Mouse (Mus musculus) liver (tissue): Measurements from ENCODE around the gene Vsx2.
A peak's percentile ranks its signal among the peaks of the same experiment; 100 is the strongest.

ENCODE experiments used
- DNase-seq: peaks from one replicate; pipeline ENCODE4 v3.0.0-alpha.2; 2020; ENCODE audit warnings: mixed read lengths

Gene Vsx2

DNA sequence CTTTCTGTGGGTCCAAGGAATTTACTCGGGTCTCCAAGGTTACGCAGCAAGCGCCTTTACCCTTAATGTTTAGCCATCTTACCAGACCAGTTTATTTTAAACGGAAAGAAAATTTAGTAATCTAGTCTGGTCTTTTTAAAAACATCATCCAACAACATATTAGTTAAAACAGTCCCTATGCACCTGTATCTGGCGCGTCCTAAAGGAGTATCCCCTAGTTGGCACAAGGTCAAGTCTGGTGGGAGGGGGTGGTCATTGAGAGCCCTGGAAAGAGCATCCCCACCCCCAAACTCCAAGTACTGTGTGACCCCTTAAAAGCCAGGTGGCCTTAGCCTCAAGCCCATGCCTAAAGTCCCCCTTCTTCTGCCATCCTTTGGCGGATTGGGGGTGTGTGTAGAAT is 3.5 kb downstream of the Vsx2 start:
- DNase-seq = no peak

DNA sequence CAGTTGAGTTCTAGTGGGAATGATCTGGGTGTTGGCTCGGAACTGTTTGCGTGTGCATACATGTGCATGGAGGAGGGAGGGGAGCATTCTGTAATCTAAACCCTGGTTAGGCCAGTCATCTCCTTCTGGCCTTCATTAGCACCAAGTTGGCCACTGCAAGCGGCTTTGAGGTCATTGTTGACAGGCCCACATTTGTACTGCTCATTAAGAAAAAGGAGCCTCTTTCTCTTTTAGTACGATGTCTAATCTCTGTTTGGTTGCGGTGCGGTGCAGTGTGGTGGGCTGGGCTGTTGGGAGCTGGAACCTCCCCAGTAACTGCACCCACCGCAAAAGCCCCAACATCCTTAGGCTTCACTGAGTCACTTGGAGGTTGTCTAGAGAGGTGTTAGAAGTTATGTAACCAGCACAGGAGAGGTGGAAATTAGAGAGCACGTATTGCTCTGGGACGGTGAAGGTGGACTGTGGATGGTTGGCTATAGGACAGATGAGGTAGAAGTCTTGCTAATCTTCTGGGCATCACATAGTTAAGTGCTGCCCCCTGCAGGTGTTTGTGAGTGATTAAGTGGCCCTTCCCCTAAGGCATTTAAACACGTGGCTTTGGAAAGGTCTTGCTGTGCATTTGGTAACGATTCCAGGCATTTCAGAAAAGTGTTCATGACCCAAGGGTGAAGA is 8.3 kb downstream of the Vsx2 start:
- no peak for DNase-seq

DNA sequence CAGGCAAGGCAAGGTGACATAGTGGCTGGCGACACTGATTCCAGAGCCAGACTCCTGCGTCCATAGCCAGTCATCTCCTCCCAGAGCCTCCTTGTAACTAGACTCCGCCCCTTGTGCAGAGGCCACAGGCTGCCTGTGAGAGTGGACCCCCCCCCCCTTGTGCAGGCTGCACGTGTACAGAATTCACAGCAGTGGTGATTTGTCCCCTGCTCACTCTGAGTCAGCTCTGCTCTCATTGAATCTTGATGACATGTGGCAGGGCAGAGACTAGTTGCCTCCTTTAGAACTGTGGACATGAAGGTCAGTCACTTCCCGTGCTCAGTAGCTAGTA is 8.8 kb downstream of the Vsx2 start:
- no peak for DNase-seq

DNA sequence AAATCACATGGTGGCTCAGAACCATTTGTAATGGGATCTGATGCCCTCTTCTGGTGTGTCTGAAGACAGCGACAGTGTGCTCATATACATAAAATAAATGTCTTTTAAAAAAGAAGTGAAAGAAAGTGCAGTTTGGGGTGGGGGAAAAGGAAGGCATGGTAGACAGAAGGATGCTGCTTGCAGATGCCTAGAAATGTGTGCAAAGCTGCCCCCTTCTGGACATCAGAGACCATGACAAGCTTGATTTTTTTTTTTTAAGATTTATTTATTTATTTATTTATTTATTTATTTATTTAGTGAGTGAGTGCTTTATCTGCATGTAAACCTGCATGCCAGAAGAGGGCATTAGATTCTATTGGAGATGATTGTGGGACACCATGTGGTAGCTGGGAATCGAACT is 11.7 kb downstream of the Vsx2 start:
- no peak for DNase-seq

DNA sequence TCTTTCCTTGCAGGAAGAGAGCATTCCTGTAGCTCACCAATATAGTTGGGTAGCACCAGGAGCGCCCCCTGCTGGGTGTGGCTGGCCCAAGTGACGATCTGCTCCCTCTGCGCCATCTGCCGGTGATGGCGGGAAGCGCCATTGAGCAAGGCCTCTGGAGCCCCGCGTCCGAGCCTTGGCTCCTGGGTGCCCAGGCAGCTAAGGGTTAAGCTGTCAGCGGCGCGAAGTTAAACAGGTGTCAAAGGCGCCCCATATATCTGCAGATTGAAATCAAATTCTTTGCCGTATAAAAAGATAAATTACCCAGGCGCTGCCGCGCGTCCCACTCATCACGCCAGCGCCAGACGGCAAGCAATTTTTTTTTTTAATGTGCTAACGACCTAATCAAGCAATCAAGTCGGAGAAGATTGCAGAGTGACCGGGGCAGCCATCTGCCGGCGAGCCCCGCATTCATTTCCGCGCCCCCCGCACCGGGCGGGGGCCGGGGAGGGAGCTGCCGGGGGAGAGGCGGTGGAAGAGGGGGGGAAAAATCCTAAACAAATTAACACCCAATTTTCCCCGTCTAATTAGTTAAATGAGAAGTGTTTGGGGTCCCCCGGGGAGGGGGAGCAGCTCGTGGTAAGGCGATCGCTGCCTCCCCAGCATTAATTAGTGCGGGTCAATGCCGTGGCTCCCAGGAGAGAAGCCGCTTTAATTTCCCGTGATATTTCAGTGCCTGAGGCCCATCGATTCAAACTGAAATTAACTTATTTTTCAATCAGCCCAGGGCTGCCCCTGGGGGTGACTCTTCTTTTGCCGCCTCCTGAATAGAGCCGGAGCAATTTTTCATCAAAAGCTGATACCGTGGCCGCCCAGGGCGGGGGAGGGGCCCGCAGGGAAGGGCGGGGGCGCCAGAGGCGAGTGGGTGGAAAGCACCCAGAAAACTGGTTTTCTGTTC is 20.5 kb downstream of the Vsx2 start:
- peak; percentile 93 for DNase-seq

DNA sequence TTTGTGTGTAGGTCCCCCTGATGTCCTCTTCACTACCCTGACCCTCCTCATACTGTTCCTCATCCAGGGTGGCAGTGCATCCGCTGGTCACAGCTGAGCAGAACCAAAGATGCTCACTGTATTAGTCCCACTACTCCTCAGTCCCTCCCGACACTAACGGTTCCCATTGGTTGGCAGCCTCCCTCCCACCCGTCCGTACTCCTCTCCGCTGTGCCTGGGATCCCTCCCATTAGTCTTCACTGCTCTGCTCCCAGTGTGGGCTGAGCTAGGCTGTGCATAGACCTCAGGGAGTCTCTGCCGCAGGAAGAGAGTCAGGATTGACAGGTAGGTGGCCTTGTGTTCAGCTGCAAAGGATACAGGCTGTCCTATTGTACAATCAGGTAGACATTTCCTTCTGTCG is 28.8 kb downstream of the Vsx2 start:
- no peak for DNase-seq

DNA sequence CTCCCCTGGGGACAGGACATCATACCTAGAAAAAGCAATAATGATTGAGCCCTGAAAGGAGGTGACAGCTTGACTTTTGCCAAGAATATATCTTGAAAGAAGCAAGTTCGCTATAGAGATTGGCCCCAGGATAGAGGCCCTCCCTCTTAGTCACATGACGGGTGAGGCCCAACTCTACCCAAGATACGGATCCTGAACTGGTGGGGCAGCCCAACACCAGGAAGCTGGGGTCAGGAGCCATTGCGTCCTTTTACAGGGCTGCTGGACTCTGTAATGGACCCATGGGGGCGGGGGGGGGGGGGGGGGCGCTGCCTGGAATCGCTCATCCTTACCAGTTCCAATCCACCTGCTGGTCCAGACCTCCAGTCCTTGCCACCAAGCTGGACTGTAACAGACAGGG is 34.4 kb downstream of the Vsx2 start:
- DNase-seq = no peak

DNA sequence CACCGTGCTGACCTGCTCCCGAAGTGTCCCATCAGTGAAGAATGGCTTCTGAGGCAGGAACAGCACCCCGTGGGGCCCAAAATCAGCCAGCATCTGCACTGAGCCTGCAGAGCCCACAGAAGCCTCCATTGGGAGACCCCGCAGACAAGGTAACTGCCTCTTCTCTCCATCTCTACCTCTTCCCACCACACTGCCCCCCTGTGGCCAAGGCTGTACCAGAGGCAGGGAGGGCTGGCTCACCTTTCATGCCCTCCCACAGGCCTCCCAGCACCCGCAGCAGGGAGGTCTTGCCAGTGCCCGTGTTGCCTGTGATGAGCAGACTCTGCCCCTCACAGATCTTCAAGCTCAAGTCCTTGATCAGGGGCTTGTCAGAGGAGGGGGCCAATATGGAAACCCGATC is 36.3 kb downstream of the Vsx2 start:
- DNase-seq = no peak

DNA sequence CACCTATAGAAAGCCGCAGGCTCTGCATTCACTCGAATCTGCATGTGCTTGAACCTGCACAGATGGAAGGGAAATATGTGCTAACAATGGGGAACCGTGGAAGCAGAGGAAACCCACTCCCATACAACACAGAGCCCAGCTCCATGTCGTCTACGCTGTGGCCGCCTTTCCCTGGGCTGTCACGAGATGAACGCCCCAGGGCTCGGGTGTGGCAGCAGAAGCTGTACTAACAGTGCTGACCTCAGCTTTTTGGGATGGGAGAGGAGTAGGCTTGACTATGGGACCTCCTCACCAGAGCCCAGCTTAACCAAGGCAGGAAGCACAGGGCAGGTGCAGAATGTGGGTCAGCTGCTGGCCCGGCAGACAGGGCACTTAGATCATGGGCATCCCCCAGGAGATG is 42.2 kb downstream of the Vsx2 start:
- no peak for DNase-seq

DNA sequence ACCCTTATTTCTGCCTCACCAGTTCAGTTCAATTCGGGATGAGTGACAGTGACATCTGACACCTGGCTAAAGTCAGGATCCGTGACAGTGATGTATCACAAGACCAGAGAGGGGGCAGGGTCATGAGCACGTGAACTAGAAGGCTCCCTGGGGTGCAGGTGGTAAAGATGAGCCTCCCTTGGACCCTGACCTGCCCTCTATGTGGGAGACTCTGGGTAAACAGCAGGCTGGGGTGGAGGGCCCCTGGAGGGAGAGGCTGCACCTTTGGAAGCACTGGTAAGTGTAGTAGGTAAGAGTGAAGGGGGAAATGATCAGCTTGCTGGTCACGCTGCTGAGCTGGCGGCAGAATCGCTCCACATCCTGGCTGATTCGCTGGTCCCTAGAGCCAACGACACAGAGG is 43.0 kb downstream of the Vsx2 start:
- no peak for DNase-seq

DNA sequence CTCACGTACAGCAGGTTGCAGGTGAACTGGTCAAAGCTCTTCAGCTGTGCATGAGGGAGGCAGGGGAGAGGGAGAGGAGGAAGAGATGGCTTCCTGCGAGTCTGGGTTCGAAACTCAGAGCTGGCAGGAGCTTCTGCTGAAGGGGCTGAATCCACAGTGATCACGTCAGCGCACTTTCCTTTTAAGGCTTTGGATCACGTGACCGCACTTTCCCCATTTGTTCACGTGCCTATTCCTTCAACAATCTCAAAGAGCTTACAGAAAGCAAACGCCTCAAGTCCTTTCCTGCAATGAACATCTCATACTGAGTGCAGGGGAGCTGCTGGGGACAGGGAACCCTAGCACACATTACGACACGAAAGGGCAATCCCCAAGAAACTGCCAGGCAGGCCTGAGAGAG is 44.4 kb downstream of the Vsx2 start:
- no peak for DNase-seq

DNA sequence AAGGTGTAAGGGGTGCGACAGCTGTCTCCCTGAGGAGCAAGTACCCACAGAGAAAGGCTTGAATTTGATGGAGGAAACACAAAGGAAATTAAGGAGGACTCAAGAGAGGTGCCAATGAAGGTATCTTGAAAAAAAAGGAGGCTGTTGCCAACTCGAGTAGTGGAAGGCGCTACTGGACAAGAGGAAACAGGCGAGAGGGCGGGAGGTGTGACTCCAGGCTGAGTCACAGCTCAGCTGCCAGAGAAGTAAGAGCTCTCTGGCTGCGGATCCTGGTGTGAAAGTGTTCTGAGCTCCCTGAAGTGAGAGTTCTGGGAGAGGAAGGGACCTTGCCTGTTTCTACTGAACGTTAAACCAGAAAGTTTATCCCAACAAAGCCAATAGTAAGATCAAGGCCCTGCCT is 45.0 kb downstream of the Vsx2 start:
- DNase-seq = no peak

DNA sequence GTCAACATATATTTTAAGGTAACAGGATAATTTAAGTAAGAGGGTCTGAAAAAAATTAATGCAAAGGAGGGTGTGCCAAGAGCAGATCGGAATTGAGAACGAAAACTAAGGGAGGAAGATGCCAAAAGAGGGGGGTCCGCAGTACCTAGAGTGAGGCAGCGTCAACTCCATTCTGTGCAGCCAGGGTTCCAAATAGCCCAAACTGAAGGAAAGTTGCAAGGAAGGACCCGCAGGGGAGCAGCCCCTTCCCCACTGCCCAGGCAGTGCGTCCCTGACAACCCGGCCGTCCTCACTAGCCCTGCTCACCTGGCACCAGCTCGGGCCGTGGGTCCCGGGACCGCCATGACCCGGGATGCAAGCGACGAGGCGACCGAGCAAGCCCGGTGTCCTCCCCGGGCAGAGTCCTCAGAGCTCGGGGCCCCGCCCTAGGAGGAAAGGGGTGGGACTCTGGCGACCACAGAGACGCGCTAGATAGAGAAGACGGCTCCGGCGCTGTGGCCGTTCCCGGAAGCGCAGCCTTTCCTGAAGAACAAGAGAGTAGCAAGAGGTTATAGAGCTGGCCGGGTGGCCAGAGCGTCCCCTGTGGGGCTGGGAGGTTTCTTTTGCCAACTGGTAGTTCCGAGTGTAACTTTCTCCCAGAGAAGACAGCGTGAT is 47.5 kb downstream of the Vsx2 start, which contains the start of gene Abcd4:
TSS of gene Abcd4 (minus strand) at position 437 of the 654 bp plus-strand sequence.
- peak; percentile 95 for DNase-seq

DNA sequence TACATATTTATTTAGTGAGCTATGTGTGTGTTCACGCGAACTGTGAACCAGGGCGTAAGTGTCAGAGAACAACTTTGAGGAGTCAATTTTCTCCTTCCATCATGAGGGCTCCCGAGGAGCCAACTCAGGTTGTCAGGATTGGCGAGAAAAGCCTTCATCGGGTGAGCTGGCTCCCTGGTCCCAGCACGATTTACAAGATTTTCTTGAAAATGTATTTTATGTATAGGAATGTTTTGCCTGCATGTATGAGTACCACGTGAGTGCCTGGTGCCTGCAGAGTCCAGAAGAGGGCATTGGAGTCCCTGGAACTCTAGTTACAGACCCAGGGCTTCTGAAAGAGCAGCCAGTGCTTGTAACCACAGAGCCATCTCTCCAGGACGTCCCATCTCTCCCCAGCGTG is 48.1 kb downstream of the Vsx2 start:
- DNase-seq = peak; percentile 44

DNA sequence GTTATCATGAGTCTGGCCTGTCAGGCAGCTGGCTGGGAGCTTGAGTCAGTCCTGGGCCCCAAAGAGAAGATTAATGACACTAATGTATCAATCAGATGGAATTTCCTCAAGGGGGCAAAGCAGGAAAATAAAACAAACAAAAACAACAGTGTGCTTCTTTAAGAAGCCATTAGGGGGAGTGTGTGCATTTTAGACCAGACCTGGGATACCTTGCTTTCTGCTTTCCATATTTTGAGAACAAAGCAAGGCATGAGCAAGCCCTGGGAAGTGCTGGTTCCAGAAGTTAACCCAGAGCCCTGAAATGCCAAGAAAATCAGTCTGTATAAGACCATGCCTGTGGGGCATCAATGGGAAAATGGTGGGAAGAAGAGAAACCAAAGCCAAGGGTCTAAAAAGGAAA is 51.4 kb downstream of the Vsx2 start:
- DNase-seq = no peak

DNA sequence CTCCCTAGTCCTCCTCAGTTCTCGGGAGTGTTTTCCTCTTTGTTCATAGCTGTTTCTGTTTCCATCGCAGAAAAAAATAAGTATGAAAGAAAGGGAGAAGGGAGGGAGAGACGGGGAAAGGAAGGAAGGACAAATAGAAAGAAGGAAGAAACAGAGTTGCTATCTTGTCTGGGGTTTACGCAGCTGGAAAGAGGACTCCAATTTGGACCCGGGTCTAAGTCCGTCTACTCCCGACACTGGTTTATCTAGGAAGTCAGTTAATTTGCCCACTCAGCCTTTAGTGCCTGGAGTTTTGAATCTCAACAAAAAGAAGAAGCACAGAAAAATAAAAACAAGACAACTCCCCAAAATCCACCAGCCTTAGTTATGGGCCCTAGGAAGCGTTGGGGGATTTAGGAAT is 55.0 kb downstream of the Vsx2 start:
- DNase-seq = no peak

DNA sequence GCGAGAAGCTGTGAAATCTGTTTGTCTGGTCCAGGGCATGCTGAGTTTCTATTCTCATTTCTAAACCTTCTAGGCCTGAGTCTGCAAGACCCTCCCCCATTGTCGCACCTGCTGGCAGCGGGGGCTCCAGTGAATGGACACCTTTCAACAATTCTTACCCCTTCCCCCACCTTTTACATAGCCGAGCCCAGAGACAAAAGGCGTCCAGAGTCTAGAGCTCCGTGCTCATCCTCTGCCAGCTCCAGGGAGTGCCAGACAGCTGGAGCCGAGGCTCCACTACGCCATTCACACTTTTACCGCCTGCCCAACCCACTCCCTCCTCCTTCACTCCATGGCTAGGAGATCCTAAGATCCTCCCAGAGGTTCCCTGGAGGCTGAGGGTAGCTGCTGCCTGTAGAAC is 55.6 kb downstream of the Vsx2 start:
- DNase-seq = no peak

DNA sequence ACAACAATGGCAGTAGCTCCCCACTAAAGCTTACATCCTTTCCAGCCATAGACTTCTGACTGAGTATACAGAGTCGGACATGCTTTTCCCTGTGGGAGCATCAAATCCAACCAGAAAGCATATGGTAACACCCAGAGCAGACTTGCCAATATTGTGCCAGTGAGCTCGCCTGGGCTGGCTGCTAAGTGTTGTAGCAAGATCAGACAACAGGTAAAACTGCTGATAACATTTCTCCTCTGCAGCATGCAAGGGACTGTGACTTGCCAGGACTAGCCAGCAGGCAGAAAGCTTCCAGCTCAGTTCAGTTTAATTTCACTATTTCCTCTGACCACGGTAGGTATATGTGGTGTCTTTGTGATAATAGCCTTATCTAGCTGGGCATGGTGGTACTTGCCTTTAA is 62.3 kb downstream of the Vsx2 start:
- DNase-seq = no peak

DNA sequence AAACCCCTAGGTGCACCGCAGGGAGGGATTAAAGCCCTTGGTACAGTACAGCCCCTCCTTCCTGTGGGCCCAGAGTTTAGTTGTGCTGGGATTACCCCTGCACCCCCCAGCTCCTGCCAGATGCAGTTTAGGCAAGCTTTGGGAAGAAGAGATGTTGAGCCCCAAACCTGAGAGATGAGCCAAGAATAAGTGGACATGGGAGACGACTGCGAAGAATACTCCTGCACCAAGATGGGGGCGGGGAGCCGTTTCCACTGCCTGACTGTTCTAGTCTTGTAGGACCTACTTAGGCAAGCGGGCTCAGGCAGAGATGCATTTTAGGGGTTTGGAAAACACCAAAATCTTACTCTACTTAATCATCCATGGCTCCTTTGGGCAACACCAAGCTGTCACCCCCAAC is 70.7 kb downstream of the Vsx2 start:
- DNase-seq = no peak

DNA sequence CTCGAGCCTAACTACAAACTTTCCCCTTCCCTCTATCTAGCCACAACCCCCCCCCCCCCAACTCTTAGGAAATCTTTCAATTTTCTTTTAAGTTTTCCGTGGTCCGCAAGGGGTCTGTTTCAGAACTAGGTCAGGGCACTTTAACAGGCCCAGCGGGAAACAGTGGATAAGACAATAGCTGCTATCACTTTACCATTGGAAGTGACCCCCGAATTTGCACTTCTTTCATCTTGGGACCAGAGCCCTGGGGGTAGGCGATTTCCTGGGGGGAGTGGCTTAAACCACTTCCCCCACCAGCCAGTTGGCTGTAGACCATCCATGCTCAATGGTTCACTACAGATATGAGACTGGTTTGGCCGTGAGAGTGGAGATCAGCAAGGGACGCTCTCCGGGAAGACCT is 71.1 kb downstream of the Vsx2 start, which contains the start of gene Vrtn:
TSS of gene Vrtn (plus strand) at position 366 of the 400 bp plus-strand sequence.
- no peak for DNase-seq
